Mouse (Mus musculus) MEL (cell line): Measurements from ENCODE around the gene Rubcn.

Experiments
- CTCF ChIP-seq, 3 experiments: IDR thresholded peaks in 2 of 3; conservative IDR thresholded peaks in 1 of 3; 2 replicates each; pipeline ENCODE4 v1.5.1; 2011 to 2012; ENCODE audit warnings: low read length in 3 of 3, low read depth in 2 of 3, mild to moderate bottlenecking in 2 of 3, improper control_type of control experiment in 1 of 3, inconsistent platforms in 1 of 3, mixed read lengths in 1 of 3, moderate library complexity in 1 of 3; ENCODE audit not compliant: control insufficient read depth in 1 of 3, insufficient read depth in 1 of 3, poor library complexity in 1 of 3, severe bottlenecking in 1 of 3
- MAX ChIP-seq: IDR thresholded peaks from 2 replicates; pipeline ENCODE4 v1.6.1; 2011; ENCODE audit warnings: low read length, improper control_type of control experiment
- POLR2A ChIP-seq, 2 experiments: IDR thresholded peaks; 2 replicates each; pipeline ENCODE4 v1.6.1; 2011 to 2012; ENCODE audit warnings: low read length in 2 of 2, mild to moderate bottlenecking in 2 of 2, control low read depth in 1 of 2, improper control_type of control experiment in 1 of 2, low read depth in 1 of 2, moderate library complexity in 1 of 2; ENCODE audit not compliant: control insufficient read depth in 1 of 2, insufficient read depth in 1 of 2, poor library complexity in 1 of 2
- TAL1 ChIP-seq: IDR thresholded peaks from 2 replicates; pipeline ENCODE4 v1.6.1; 2012; ENCODE audit warnings: mild to moderate bottlenecking, inconsistent platforms, low read length, moderate library complexity, mixed read lengths

GRCm38 (mm10) chr16:32778956-32779355 is 98.6 kb downstream of the Rubcn start:
- TF ChIP-seq MAX: no peak
- no peak for TF ChIP-seq CTCF (IDR thresholded peaks at IDR 0.05 in 2 of 3, conservative IDR thresholded peaks at IDR 0.05 in 1 of 3; ENCODE audit: control insufficient read depth in 1 of 3, insufficient read depth in 1 of 3, low read depth in 2 of 3, low read length in 3 of 3, poor library complexity in 1 of 3, severe bottlenecking in 1 of 3)
- no peak for TF ChIP-seq TAL1
- no peak for TF ChIP-seq POLR2A (IDR thresholded peaks at IDR 0.05; ENCODE audit: control insufficient read depth in 1 of 2, insufficient read depth in 1 of 2, low read depth in 1 of 2, low read length in 2 of 2, poor library complexity in 1 of 2)
